Comparison of ENCODE assay signal across 8 mouse cellular contexts in the genomic region with DNA sequence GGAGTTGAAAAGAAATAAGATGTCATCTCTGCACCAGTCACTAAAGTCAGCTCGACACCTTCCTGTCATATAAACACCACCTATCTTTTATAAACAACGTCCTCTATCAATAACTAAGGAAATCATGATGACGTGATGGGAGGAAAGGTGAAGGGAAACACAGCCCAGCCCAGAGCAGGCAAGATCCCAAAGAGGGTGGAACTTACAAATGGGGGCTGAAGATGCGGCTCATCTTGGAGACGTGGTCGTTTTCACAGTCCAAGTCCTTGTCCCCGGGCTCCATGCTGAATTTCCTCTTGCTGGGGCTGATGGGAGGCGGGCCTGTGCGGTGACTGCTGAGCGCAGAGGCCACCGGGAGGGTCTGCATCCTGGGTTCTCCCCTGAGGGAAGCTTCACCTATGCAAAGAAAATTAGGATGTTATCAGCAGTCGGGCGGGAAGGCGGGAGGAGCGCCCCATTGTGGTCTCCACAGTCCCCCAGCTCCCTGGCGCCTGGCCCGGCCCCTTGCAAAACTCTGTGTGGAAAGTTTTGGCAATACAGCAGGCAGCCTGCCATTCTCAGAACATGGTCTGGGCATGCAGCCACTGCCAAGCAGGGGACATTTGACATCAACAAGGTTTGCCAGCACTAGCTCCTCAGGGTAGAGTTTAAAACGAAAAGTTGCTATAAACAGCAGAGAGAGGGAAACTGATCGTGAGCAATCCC.
DNase-seq lines count a peak whose midpoint lies in the region; ATAC-seq and TF ChIP-seq lines count a peak whose summit lies in the region.

No protein-coding gene starts in this region.

- intact Hi-C loops in heart, postnatal 36 days (cut with DNase I), result loop anchor here (2.0 kb wide), 1 partner anchor 30 kb away; no protein-coding TSS in a partner anchor

- peaks cover 40% of the 10 kb centered on the region for H3K4me1 ChIP-seq in forebrain, postnatal 0 days (ENCODE audit: insufficient read depth)
- H3K4me1 ChIP-seq in lung, embryonic 15.5 days, result peaks cover 88% of the 10 kb centered on the region

- peak overlapping the region; percentile 25 for H3K4me2 ChIP-seq in forebrain, postnatal 0 days (ENCODE audit: low read depth)
- H3K4me2 ChIP-seq in lung, embryonic 15.5 days, result peak overlapping the region; percentile 33

- H3K9ac ChIP-seq in forebrain, postnatal 0 days, result no peak overlapping the region
- H3K9ac ChIP-seq in lung, embryonic 15.5 days, result no peak overlapping the region

- 24% methylated on average over 19 of the region's 19 CpGs for WGBS in forebrain, postnatal 0 days
- WGBS in lung, embryonic 15.5 days, result 17% methylated on average over 19 of the region's 19 CpGs

- H3K27me3 ChIP-seq in forebrain, postnatal 0 days (ENCODE audit: insufficient read depth, low read length), result no peaks in the 10 kb centered on the region
- H3K27me3 ChIP-seq in lung, embryonic 15.5 days, result no peaks in the 10 kb centered on the region

- H3K36me3 ChIP-seq in forebrain, postnatal 0 days (ENCODE audit: insufficient read depth), result peaks cover 4% of the 10 kb centered on the region; the same call in 1 of the 2 replicates
- H3K36me3 ChIP-seq in lung, embryonic 15.5 days, result peaks cover 15% of the 10 kb centered on the region; the same call in 1 of the 2 replicates

- DNase-seq in 3134 (ENCODE audit: extremely low read depth, insufficient read length, low spot score) (peak; percentile 88), MN1 (ENCODE audit: low spot score) (no peak)
- peak; percentile 97 for DNase-seq in brain, embryonic 14.5 days (ENCODE audit: low read depth)
- DNase-seq in forebrain, postnatal 0 days, result peak; percentile 86
- DNase-seq in heart, postnatal 36 days, result peak; percentile 89
- peak; percentile 65 for DNase-seq in layer of hippocampus, adult 9-10 months (ENCODE audit: low spot score)
- DNase-seq in right cerebral cortex, adult 18-20 months, result peak; percentile 82

- peak; percentile 28; the same call in 1 of the 2 replicates for ATAC-seq in forebrain, postnatal 0 days
- ATAC-seq in lung, embryonic 15.5 days (ENCODE audit: borderline replicate concordance, extremely low read depth, low FRiP score, low TSS enrichment), result peak; percentile 33; the same call in 1 of the 2 replicates

- no peaks in the 10 kb centered on the region for H3K9me3 ChIP-seq in forebrain, postnatal 0 days (ENCODE audit: low read length)
- no peaks in the 10 kb centered on the region for H3K9me3 ChIP-seq in lung, embryonic 15.5 days

- H3K4me3 ChIP-seq in forebrain, postnatal 0 days (ENCODE audit: low read depth, low read length), result no peak overlapping the region
- H3K4me3 ChIP-seq in lung, embryonic 15.5 days, result no peak overlapping the region

- TF ChIP-seq CTCF in brain, embryonic 14.5 days (IDR thresholded peaks at IDR 0.05; ENCODE audit: borderline replicate concordance, extremely low read depth, insufficient read depth, insufficient read length), result no peak
- TF ChIP-seq CTCF in forebrain, postnatal 0 days (IDR thresholded peaks at IDR 0.05; ENCODE audit: low read depth), result peak; percentile 30; the same call in 1 of the 2 replicates

- H3K27ac ChIP-seq in forebrain, postnatal 0 days (ENCODE audit: low read depth, low read length), result peak overlapping the region; percentile 48
- H3K27ac ChIP-seq in lung, embryonic 15.5 days, result peak overlapping the region; percentile 81

- TF ChIP-seq POLR2A in brain, embryonic 14.5 days (IDR thresholded peaks at IDR 0.05; ENCODE audit: borderline replicate concordance, extremely low read depth, insufficient read depth, insufficient read length, poor library complexity, severe bottlenecking), result no peak
